Mouse (Mus musculus): ENCODE measurements around the gene Sdccag8.

Sdccag8 gene

DNA sequence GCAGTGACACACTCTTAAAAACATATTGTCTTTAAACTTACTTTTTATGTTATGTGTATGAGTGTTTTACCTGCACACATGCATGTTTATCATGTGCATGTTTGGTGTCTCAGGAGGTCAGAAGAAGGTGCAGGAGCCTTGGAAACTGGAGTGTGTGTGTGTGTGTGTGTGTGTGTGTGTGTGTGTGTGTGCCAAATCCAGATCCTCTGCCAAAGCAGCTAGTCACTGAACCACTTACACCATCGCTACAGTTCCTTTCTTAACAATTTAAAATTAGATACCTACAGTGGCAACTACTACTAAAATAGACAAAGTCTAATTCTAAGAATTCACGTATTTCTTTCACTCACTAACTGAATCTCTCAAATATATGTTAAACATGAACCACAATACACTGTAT lies 234.3 kb downstream of the Sdccag8 start:
- no peak for DNase-seq (ENCODE audit: low read depth, low spot score)

GRCm38 (mm10) chr1:177051366-177051963 lies 237.0 kb downstream of the Sdccag8 start:
- DNase-seq (ENCODE audit: low read depth, low spot score) = no peak

DNA sequence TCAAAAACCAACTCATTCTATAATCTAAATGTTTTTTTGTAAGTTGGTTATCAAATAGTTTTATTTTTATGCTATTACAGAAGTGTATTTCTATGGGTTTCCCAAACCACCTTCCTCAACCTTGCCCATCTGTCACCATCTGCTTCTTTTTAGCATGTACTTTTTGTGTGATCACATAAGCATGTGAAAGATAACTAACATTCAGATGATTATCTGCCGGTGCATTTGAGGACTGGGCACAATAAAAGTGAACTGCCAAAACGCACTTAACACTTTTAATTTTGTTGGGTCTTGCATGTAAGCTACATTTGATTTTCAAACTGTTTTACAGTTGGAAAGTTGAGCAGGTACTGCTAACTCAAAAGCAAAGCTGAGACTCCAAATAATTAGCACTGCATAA lies 240.4 kb downstream of the Sdccag8 start:
- DNase-seq (ENCODE audit: low read depth, low spot score) = no peak

DNA sequence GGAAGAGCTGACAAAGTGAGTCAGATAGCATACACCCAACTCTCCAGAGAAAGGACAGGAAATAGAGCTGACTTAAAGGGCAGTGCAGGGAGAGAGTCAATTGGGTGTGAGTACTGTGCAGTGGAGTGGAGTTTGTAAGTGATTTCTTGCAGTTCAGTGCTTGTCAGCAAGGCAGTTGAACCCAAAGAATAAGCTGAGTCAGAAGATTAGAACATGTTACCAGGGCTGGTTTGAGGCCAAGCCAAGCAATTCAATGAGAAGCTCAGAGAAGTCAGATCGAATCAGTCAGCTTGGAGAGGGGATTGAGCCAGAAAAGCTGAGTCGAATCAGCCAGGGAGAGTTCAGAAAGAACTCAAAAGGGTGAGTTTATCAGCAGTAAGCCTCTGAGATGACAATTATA lies 247.3 kb downstream of the Sdccag8 start:
- peak; percentile 3 for DNase-seq (ENCODE audit: low read depth, low spot score)

- DNase-seq (ENCODE audit: low read depth, low spot score) = no peak
Measured at GRCm38 (mm10) chr1:177065732-177066131, 251.3 kb downstream of the Sdccag8 start.

DNA sequence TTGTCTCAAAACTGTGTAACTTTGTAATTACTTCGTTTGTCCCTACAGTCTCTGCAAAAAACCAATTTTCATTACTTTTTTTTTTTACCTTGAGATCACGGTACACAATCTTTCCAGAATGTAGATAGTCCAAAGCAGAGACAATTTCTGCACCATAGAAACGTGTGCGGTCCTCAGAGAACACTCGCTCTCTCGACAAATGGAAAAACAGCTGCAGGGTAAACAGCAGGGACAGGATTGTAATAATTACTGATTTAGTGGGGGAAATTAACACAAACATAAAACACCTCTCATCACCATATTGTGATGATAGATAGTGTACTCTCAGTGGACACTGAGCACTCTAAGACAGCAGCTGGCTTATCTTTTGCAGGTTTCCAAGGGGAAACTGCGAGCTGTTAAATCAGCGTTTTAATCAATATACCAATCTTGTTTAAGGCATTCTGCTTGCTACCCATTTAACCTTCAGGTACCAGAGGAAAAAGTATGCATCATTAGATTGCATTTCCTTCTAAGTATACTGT lies 252.7 kb downstream of the Sdccag8 start:
- DNase-seq (ENCODE audit: low read depth, low spot score) = no peak

- no peak for DNase-seq (ENCODE audit: low read depth, low spot score)
Measured at GRCm38 (mm10) chr1:177069161-177069560, 254.7 kb downstream of the Sdccag8 start.
